Mouse (Mus musculus): Measurements from ENCODE around the gene Hs3st4.
A peak's percentile ranks its signal among the peaks of the same experiment; 100 is the strongest.

Hs3st4 gene

DNA sequence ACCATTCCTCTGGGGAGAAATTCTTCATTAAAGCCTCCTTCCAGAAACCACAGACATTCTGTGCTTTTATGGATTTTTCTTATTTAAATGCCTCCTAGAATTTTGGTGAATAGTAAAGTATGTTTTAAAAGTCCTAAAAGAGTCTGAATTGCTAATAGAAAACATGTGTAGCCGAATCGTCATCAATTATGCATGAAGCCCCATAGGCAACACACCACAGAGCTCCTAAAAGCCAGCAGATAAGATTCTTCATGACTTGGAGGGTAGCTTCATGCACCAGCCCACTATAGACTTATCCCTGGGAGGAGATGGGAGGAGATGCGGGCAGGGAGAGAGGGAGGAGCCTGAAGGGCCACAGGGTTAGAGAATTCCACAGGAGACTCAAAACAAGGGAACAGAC lies 358.8 kb downstream of the Hs3st4 start:
- no peak for DNase-seq (ENCODE audit: low read depth, low spot score)

DNA sequence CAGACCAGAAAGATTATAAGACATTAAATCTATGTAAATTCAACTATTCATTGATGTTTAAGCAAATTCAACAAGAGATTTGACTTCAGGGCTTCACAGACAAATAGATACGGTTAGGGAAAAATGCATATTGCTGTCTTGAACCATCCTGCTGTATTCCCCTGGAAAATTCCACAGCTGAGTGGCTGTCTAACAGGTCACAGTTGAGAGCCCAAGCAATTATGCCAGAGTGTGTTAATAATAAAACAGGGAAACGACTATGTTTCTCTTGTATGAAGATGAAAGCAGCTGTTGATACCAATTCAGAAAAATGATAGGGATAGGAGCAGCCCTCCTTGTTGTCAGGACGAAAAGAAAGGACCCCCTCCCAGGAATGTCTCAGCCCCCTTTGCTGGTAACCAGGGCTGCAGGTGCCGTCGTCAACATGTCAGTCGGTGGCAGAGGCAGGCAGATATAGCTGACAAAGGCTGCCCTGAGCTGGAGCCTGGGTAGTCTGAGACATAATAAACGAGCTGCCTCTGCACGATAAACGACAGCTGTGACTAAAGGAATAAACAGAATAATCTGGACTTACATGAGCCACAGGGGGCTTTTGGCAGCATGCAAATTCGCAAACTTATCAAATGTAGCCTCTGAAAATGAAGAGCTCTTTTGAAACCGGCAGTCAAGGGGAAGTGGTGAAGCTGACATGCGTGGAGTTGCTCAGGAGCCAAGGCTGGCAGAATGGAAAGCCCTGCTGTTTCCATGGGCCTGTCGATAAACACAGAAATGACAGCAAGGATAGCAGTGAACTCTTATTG lies 364.7 kb downstream of the Hs3st4 start:
- DNase-seq (ENCODE audit: low read depth, low spot score), result no peak

DNA sequence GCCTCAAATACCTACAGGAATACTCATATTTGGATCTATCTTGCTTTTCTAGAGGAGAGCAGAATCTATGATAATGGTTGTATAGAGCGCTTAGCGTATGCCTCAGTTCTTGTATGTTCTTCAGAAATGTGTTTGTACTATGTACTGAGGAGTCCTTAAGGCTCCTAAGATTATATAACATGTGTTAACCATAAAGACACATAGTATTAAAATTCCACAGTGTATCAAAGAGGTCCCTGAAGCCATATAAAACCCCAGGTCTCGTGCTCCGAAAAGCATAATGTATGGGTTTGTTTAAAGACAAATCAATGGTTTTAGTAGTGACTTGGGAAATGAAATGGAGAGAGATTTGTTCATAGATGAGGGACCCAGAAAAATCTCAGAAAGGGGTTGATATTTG lies 371.4 kb downstream of the Hs3st4 start:
- DNase-seq (ENCODE audit: low read depth, low spot score), result no peak

DNA sequence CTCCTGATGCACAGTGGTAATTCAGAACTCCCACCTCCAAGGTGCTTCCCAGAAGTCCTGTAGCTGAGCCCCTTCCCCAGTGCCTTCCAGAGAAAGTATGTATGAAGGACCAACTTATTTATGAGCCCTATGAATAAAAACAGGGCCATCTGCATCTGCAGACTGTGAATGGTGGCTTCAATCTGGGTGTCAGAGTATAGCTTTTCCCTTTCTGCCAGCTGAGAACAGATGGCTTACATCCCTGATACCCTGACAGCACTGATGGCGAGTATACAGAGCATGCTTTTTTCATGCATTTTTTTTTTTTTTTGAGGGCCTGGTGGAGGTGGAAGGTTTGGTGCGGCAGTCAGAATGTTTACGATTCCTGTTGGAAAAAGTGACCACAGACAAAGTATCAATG lies 375.4 kb downstream of the Hs3st4 start:
- no peak for DNase-seq (ENCODE audit: low read depth, low spot score)

DNA sequence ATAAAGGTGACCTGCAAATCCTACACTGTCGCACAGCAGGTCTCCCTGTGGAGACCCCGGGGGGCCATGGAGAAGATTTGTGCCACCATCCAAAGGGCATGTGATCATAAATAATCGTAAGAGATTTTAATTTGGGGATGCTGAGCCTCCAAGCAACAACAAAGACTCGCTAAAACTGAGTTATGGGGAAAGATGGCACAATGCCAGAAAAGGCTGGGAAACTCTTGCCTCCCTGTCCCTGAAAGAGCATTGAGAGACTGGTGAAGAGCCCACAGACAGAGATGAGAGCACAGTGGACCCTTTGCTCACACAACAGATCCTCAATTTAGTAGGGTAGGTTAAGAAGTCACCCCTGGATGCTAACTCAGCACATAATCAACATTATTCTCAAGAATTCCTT lies 377.2 kb downstream of the Hs3st4 start:
- DNase-seq (ENCODE audit: low read depth, low spot score), result no peak

DNA sequence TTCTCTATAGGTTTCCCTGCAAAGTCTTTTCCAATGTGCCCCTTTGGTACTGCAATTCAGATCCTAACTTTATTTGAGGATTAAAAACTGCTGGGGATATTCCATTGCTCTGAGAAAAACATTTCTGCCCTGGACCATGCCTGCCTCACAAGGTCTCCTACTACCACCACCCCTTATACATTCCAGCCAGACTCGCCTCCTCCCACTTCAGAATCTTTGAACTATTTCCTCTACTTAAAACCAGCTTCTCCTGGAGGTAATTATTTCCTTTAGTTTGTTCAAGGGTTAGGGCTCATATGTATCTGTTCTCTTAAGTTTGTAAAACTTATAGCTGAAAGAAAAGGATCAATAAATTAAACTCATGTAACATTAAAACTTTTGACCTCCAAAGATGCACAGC lies 389.6 kb downstream of the Hs3st4 start:
- no peak for DNase-seq (ENCODE audit: low read depth, low spot score)

DNA sequence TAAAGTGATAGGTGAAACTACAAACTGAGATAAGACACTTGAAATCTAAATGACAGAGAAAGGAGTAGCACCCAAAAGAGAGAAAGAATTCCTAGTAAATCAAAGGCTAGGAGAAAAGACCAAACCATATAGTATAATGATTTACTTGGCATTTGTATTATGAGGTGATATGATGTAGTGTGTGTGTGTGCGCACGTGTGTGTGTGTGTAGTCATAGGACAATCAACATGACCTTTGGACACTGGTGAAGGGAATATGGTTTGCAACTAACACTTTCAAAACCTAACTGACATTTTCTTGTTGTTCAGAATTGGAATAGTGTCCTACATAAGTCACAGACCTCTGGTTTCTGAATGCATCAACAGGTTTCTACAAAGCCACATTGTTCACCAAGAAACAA lies 390.0 kb downstream of the Hs3st4 start:
- no peak for DNase-seq (ENCODE audit: low read depth, low spot score)

DNA sequence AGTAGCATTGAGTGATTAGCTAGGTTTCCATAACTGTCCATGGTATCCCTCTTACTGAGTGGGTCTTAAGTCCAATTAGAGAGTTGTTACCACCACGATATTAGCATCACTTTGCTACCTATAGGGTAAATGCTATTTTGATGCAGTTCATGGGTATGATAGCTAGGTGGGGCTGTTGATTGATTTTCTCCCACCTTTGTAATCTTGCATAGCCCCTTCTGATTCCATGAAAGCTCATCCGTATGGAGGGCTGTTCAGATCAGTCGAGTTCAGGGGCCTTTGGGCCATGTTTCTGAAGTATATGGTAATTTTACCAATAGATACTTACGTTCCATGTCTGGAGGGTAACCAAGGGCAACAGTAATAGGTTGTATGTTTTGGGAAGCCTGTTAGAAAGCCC lies 400.8 kb downstream of the Hs3st4 start:
- DNase-seq (ENCODE audit: low read depth, low spot score), result peak; percentile 52

DNA sequence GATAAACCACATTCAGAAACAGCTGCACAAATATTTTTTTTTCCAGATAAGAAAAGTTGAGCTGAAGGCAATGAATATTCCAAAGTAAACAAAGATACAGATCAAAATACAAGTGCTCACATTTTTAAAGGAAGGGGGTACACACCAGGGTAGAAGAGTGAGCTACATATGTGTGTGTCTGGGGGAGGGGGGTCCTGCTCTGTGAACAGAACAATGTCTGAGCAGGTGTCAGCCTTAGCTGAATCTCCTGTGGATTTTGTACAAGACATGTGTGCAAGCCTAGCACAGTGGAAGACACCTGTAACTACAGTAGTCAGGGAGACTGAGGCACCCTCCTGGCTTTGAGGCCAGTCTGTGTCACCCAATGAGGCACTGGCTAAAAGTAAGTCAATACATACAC lies 416.5 kb downstream of the Hs3st4 start:
- DNase-seq (ENCODE audit: low read depth, low spot score), result no peak

DNA sequence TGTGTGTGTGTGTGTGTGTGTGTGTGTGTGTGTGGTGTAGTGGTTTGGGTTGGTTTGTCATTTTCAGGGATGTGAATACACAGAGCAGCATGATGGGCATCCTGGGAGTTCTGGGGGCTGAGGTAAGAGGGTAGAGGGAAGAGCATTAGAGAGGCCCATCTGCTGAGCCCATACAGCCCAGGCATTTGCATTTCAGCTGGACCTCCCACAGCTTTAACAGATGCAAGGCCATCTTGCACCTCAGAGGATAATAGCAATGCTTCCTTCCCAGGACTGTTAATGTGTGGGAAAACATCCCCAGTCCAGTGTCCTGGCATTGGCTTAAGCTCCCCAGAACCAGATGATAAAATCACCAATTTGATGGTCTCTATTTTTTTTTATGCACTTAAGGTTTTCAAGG lies 444.3 kb downstream of the Hs3st4 start:
- DNase-seq (ENCODE audit: low read depth, low spot score), result no peak

Measured in mesoderm, embryonic 11.5 days (tissue).